Mouse (Mus musculus) heart, adult 2 months (tissue): ENCODE data around the gene Cyp2d12.
"Not testable (repeated sequence)": the region's sequence is repeated elsewhere in the genome, so short reads cannot be mapped to it uniquely, and the experiment has no call there.

Source experiments
- CTCF ChIP-seq: fragments of 200-600 bp; IDR thresholded peaks from 2 replicates; pipeline ENCODE4 v1.8.1; 2022; ENCODE audit warnings: antibody characterized with exemption, mild to moderate bottlenecking, moderate library complexity
- EP300 ChIP-seq: fragments of 200-500 bp; IDR thresholded peaks from 2 replicates; pipeline ENCODE4 v1.6.1; 2011; ENCODE audit warnings: low read depth, low read length, control low read depth; ENCODE audit not compliant: insufficient read depth

GRCm38 (mm10) chr15:82553211-82553610 is 1.7 kb upstream of the Cyp2d12 start:
- TF ChIP-seq CTCF, EP300: not testable (repeated sequence)
